Mouse (Mus musculus) CD4-positive, CD25-positive, alpha-beta regulatory T cell, adult 9 weeks (primary cell): Measurements from ENCODE around the gene 4930430F08Rik. TPM values are rescaled to one million over a fixed set of nuclear protein-coding genes. Genes with fewer than 3 reads are reported as not detected.

Experiments
- polyA plus RNA-seq: library from polyadenylated mRNA; unstranded; fragments of 100-300 nt; shearing (Covaris generic); gene quantifications from one replicate; pipeline ENCODE4 v1.2.1, GENCODE M21; 2017

The 4930430F08Rik gene
- polyA plus RNA-seq = 9.6 TPM

GRCm38 (mm10) chr10:100590323-100590722 lies at the start of gene 4930430F08Rik, which contains the start of gene 1700017N19Rik:
Gene 4930430F08Rik (minus strand): TSS chr10:100590423.
Gene 1700017N19Rik (plus strand): TSS chr10:100590484.

Other genes with a start within 250 kb of the 4930430F08Rik start
- not detected for gene Gm4302, start 249.6 kb downstream of the 4930430F08Rik start, polyA plus RNA-seq
- not detected for gene Gm4303, start 244.5 kb downstream of the 4930430F08Rik start, polyA plus RNA-seq
- gene Gm4305, start 239.3 kb downstream of the 4930430F08Rik start, polyA plus RNA-seq = not detected
- not detected for gene Gm4307, start 229.1 kb downstream of the 4930430F08Rik start, polyA plus RNA-seq
- gene Gm4312, start 207.9 kb downstream of the 4930430F08Rik start, polyA plus RNA-seq = not detected
- gene Tmtc3, start 103.1 kb downstream of the 4930430F08Rik start, polyA plus RNA-seq = 3.5 TPM
- 3.8 TPM for gene Cep290, start 102.9 kb downstream of the 4930430F08Rik start, polyA plus RNA-seq
- not detected for gene 1700017N19Rik, start 61 bp upstream of the 4930430F08Rik start, polyA plus RNA-seq